Mouse (Mus musculus): ENCODE data around the gene Kcnj6.

DNA sequence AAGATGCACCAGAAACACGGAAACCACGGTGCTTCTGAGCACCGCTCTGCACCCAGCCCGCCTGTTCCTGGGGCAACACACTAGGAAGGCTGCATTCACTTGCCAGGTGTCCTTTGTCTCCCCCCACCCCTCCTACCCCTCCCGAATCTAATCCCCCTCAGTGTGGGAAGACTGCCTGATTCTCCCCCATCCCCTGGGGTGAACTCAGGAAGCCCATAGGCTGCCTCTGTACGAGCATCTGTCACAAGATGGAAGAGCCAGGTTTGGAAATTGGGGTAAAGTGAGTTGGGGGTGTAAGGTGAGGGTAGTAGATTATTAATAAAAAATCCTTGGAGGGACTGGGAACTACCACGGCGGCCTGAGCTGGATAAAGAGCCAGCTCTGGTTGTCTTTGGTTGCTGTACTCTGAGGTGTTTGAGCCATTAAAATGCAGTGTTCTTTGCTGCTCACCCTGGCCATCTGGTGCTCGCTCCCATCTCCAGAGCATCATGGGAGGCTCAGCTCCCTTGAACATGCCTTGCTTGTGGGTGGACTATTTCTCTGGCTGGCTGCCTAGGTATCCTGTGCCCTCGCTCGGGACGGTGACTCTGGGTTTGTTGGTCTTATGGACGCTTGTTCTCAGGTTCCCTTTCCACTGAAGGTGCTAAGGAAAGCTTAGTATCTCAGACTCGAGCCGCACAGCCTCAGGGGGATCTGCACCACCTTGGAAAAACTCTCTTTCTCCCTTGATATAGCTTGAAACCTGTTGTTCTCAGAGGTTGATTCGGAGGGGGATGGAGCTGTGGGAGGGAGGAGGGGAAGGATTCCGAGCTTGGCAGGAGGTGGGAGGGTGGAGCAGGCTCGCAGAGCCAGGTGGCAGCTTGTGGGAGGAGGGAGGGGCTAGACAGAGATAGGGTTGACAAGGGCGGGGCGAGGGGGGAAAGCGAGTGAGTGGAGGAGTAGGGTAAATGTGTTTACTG lies 65.9 kb downstream of the Kcnj6 start:
- no peak for TF ChIP-seq POLR2A (IDR thresholded peaks at IDR 0.05; ENCODE audit: insufficient read length, low read depth)
- no peak for TF ChIP-seq E2F4 (IDR thresholded peaks at IDR 0.05; ENCODE audit: insufficient read depth)
- TF ChIP-seq MAX (IDR thresholded peaks at IDR 0.05; ENCODE audit: low read depth): no peak
- peak in 1 of 3 experiments; percentile 25 for TF ChIP-seq MYOD1 (IDR thresholded peaks at IDR 0.05; ENCODE audit: control insufficient read depth in 1 of 3, insufficient read length in 2 of 3, low read depth in 2 of 3)
- no peak for TF ChIP-seq CEBPB (IDR thresholded peaks at IDR 0.05; ENCODE audit: insufficient read depth, poor library complexity, severe bottlenecking)
- TF ChIP-seq TCF3 (IDR thresholded peaks at IDR 0.05; ENCODE audit: insufficient read length, low read depth): no peak
- no peak for TF ChIP-seq POLR2AphosphoS2 (IDR thresholded peaks at IDR 0.05; ENCODE audit: insufficient read length, low read depth)
- TF ChIP-seq USF1 (IDR thresholded peaks at IDR 0.05; ENCODE audit: low read depth): no peak
- no peak for TF ChIP-seq MYOG (IDR thresholded peaks at IDR 0.05; ENCODE audit: control insufficient read depth in 1 of 3, insufficient read depth in 1 of 3, insufficient read length in 2 of 3, low read depth in 2 of 3)

Measured in myocyte (in vitro differentiated cells).